Mouse (Mus musculus): Measurements from ENCODE around the gene Sec22a.

The Sec22a gene

DNA sequence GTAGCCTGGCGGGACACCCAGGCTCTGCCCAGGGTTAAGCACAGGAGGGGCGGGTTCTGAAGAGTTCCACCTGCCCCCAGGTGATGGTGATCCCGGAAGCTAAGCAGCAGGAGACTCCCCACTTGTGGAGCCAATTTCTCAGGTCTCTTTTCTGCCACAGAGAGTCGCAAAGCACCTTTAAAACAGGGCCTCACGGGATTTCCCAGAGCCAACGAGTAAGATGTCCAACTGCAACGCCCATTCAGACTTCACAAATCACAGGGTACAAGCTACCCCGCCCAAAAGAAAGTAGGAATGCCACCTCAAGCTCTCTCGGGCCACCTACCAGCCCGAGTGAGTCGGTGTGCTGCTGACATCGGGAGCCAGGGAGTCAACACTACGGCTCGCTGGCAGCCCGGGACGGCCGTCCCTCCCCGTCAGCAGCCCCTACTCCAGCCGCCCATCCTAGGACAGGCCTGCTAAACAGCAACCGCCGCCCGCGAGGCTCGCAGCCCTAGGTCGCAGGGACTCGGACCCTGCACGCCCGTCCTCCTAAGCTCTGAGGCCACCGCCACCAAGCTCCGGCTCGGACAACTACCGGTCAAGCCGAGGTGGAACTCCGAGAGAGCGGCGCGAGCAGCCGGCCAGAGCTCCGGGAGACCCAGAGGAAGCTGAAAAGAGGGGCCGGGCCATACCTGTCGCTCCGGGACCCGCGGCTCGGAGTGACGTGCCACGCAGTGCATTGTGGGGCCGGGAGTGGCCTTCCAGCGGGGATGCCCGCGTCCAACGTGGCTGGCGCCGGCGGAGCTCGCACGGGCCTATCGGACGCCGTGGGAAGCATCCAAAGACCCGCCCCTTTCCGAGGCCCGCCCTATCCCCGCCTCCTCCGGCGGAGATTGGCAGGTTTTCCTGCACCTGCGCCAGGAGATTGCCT, at the start of gene Sec22a:
Sec22a (minus strand) TSS at position 769 of the 913 bp plus-strand sequence.
- DNase-seq: peak; percentile 96 to 97

DNA sequence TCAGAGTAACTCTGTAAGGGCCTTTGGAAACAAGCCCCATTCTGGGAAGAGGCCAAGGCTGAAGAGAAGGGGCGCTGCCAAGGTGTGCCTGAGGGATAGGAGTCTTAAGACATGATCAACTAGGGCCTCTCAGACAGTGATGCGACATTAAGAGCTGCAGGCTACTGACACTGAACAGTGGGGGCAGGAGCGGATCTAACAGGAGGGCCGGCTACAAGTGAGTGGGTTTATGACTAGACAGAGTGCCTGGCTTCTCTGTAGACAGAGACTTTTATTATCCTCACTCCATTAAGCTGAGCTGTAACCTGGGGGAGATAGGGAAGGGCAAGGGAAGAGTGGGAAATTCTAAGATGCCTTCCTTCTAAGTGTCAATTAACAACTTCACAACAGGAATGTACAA, 43.0 kb upstream of the Sec22a start:
- DNase-seq: no peak

DNA sequence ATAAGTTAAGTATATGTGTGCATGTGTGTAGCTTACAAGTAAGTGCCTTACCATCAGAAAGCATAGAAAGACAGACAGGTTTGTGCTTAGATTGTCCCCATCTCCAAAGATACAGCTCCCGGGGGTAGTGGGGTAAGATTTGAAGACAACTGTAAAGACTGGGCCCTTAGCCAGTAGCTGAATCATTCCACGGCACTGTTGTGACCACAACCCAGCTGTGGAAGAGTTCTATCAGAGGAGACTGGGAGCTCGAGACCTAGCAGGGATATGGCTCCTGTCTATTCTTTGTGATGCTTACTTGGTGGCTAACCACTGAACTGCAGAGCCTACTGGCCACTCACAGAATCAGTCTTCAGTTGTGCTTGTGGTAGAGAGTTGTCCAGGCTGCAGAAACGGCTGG, 42.4 kb upstream of the Sec22a start:
- DNase-seq: no peak

DNA sequence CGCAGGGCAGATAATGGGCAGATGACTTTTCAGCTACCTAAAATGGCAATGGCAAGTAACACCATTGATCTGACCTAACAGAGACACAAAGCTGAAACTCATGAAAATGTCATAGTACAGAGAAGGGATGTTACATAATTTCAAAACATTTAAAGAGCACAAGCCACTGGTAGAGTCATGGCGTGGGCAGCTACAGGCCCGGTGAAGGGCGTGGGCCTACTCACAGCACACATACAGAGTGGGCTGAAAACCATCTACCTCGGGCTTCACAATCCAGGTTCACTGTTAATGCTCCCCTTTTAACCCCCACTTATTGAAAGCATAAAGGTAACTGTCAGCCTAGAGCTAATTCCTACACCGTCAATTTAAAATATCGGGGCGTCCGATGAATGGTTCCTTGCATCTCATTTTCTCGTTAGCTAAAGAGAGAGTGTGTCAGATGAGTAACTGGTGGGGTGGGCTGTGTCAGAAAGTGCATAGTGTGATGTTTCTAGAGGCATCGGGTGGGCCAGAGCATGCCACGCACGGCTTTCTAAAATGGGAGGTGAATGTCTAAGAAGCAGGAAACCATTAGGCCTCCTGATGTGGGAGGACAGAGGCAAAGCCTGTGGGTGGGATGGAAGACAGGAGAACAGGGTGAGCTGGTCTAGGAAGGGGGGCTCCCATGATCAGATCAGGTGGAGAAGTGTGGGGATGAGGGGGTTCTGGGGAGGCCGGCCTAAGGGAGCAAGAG, 41.8 kb upstream of the Sec22a start:
- no peak for DNase-seq

DNA sequence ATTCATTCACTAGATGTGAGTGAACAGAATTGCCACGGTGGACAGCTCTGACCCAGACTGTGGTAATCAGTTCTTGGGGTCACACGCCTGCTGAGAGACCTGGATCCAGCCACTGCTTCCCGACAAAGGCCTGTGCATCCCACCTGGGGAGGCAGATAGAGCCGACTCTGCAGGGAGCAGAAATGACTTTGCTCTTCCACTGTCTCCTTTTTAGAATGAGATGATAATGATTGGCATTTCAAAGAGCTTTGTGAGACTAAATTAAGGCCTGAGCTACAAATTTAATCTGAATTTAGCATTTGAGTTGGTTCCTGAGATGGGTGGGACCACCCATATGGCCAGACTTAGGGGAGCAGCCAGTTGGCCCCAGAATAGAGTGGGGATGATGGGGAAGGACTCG, 41.1 kb upstream of the Sec22a start:
- DNase-seq: no peak

DNA sequence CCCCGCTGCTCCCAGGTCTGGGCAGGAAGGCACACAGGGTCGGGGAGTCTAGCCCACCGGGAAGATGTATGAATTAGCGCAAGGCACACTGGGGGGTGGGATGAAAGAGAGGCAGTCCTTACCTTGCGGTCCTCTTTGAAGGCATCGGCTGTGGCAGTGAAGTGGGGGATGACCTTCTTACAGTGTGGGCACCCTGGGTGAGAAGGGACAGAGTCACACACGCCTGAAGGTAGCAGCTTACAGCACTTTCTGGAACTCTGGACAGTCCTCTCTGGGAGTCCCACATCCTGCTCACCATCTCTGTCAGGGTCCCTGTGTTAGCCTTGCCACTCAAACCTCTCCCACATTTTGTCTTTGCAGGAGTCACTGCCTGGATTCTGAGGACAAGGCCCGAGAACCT, 40.2 kb upstream of the Sec22a start:
- no peak for DNase-seq

DNA sequence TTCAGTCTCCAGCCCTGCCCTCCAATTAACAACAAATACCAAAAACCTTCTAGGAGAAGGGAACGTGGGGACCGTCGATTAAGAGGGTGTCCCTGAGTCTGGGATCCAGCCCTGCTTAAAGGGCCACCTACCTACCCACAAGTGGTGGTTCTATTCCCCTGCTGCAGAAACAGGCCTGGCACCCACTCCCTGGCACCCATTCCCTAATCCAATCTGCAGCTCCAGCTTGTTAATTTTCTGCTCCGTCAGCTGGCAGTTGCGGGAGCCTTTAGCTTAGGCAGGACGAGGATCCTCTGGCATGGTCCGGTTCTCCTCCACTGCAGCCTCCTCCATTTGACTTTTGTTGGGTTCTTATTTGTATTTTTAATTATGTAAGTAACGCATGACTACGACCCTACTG, 39.6 kb upstream of the Sec22a start:
- DNase-seq: no peak

DNA sequence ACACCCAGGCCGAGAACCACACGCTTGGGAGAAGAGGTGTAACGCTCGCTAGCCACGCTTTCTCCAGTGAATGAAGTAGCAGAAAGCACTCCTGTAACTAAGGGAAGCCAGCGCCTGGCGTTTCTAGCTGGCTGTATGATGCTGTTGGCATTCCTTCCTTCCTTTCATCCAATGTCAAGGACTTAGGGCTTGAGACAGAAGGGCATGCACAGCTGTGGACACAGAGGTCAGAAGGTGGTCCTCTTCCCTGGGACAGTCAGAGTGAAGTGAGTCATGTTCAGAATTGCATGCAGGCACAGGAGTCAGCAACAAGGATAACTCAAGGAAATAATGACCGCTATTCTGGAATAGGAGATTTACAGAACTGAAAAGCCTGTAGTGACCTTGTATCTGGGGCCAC, 29.1 kb upstream of the Sec22a start:
- no peak for DNase-seq

DNA sequence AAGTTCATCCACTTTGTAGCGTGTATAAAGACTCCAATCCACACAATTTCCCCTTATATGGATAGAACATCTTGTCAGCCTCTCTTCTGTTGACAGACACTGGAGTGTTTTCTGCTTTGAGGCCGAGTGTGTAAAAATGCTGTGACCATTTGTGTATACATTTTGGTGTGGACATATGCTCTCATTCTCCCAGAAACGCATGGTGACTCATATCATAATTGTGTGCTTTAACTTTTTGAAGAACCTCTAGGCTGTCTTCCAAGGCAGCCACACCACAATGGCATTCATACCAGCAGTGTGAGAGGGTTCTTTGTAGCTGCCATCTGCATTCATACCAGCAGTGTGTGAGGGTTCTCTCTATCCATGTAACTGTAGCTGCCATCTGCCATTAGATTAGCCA, 21.9 kb upstream of the Sec22a start:
- no peak for DNase-seq

DNA sequence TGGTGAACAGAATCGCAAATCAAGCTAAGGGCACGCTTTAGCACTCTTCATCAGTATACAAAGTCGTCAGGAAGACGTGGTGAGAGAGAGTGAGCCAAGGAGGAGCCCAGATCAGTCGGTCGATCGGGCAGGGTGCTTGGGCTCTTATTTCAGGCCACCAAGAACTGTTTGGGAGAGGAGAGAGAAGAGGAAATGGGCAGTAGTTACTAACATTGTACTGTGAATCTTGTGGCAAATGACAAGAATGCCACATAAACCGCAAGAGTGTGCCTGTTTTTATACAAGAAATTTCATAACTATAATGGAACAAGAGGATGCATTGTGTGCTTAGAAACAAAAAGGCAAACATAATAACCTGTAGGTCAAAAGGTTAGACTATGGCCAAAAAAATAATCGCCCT, 16.3 kb upstream of the Sec22a start:
- DNase-seq: no peak

DNA sequence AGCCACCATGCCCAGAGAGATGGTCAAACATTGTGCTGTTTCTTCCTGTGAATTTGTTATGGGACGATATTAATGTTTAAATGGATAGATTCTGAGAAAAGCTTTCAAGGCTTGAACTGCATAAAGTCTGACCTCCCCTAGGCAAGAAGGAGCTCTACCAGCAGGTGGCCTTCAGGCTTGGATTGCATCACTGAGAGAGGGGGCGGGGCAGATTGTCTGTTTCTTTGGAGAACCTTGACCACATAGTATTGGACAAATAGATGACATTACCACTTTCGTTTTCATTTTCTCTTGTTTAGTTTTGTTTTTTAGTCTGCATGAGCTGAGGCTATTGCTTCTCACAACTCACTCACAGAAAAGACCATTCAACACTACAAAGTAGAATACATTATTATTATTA, 15.6 kb upstream of the Sec22a start:
- DNase-seq: peak; percentile 26 to 47

DNA sequence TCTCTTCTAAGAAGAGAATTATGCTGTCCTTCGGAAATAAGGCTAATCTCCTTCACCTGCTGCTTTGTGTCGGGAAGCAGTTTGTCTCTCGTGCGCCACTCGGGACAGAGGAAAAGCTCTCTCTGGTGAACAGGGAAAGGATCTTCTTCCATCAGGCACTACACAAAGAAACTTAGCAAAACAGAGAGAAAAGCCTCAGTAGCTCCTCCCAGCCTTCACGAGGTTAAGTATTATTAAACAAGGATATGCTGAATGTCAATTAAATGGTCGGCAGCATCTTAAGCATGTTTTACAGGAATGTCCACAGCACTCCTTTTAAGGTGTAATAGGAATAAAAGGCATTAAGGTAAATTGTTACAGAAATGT, 328 bp upstream of the Sec22a start:
- no peak for DNase-seq

DNA sequence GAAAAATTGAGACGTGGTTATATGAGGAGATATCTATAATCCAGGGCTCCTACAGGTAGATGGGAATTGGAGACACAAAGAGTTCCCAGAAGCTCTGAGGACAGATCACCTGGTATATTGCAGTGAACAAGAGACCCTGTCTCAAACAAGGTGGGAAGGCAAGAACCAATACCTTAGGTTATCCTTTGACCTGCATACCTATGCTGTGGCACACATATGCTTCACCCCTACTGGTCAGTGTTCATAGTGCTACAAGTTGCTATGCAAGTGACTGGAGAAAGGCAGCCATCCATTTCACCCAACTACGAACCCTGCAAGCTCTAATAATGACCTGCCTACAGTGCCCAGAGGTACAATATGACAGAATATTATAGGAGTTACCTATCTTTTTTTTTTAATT, 1.5 kb downstream of the Sec22a start:
- no peak for DNase-seq

DNA sequence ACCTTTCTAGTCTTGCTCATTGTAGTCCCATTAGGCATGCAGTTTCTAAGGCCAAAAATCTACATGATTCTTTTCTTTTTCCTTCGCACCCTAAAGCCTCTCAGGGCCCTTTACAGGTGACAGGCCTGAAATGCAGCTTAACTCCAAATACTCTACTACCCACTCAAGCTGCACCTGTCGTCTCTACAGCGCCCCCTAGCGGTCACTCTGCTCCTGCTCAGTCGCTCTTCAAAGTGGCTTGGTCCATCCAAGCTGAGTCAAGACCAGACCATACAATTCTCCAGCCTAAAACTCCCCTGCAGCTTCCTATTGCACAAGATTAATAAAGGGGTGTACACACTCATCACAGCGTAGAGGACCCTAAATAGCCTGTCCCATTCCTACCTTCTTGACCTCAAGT, 3.1 kb downstream of the Sec22a start:
- DNase-seq: peak; percentile 72 to 75

DNA sequence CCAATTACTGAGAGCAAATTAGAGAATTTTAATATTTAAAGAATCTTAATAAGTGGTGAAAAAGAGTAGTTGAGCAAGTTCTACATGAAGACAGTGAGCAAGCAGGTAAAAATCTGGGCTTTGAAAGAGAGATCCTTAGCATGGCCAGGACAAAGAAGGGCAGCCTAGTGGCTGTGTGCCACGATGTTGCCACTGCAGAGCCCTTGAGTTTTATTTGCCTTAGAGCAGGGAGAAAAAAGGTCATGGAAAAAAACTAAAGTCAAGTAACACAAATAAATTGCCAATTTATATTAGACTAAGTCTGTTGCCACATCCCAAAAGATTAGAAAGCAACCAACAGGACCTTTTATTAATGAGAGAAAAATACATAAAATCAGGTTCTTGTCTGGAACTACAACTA, 6.3 kb downstream of the Sec22a start:
- no peak for DNase-seq

DNA sequence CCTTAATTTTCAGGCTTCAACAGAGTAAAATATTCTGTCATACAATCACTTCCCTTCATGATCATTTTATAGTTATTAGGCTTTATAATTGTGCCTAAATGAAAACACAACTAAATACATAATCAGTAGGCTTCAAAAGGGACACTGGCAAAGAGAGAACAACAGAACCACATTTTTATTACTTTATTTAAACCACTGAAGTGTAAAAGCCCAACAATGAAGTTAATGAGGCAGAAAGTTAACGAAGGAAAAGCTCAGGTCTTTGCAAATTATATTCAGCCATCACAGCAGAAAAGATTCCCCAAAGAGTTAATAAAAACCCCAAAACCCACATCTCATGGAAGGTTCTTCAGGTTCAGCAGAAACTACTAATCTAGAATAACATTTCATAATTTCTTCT, 33.3 kb downstream of the Sec22a start:
- DNase-seq: no peak

DNA sequence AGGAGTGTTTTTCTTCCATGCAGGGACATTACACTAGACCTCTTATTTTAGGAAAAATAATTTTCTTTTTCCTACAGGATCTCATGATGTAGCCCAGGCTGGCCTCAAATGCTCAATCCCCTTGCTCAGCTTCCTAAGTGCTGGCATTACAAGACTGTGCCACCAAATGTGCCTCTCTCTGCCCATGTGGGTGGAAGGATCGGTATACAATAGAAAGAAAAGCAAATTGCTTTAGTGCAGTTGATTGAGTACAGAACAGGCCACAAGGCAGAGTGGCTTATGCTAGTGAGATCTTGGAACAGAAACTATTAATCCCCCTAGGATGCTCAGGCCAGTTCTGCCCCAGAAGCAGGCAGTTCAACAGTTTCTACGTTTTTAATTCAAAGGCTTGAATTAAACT, 43.9 kb downstream of the Sec22a start:
- no peak for DNase-seq

DNA sequence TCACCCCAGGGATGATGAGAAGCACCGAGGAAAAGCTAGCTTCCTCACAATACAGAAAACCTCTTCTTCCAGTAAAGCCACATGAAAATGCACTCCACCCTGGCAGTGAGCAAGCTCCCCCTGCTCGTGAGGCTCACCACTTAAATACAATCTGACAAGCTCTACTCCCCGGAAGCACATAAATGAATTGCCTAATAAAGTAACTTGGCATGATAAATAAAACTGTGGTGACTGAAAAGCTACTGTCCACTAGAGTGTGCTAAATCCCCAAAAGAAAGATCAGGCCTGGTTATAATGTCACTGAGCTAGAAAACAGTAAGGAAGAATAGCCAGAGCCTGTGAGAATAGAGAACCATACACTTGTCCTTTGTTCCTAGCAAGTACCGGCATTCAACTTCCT, 44.4 kb downstream of the Sec22a start:
- DNase-seq: peak; percentile 11 to 14

DNA sequence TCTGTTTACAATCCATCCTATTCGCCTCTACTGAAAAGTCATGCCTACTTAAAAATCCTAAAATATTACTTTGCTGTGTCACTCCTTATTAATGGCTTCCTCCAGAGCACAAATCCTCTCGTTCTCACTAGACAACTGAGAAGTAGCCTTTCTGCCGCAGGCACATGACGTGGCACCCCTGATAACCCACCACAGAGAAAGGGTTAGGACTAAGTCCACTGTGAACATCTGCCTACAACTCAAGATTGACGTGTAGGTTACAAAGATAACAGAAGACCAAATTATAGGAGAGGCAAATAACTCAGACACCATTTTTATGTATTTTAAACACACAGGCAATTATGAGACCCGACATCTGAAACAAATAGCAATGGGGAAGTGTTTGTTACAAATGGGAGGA, 45.3 kb downstream of the Sec22a start:
- DNase-seq: no peak

DNA sequence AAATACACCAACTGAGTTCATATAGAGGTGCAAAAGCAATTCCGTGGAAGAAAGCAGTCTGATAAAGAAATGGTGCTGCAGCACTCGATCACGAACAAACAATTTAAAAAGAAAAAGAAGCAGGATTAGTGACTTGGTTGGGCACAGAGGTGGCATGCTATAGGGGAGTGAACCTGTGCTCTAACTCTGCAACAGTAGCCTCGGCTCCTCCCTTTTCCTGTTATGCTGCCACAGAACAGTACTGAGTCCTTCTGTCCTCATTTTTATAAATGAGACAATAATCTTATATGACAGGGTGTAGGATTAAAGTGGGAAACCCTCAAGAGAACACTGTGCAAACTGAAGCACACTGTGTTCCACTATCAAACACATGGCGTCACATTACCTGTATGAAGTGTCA, 46.3 kb downstream of the Sec22a start:
- DNase-seq: no peak

DNA sequence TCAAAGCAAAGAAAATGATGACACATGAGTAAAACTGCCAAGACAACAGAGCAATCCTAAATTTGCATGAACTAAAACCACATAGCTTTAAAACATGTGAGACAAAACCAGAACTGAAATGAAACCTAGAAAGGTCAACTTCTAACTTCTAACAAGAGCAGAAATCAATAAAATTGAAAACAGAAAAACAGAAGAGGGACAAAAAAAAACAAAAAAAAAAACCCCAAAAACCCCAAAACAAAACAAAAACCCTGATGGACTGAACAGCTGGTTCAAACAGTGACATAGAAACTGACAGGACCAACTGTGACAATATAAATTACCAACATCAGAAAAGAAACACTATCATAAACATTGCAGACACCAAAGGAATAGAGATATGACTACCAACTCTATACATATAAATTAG, 46.9 kb downstream of the Sec22a start:
- DNase-seq: no peak

DNA sequence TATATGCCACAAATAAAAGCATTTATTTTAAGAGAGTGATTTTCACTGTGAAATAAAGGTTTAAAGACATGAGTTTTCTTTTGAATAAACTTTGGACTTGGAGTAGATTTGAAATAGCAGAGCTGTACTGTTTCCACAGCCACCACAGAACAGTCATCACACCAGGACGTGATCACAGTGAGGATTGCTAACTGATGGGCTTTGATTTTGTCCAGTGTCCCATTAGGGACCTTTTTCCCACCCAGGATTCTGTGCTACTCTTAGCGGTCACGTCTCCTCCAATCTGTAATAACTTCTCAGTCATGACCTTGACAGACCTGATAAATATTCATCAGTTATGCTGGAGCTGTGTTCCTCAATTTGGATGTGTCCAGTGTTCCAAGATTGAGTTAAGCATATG, 48.2 kb downstream of the Sec22a start:
- no peak for DNase-seq

DNA sequence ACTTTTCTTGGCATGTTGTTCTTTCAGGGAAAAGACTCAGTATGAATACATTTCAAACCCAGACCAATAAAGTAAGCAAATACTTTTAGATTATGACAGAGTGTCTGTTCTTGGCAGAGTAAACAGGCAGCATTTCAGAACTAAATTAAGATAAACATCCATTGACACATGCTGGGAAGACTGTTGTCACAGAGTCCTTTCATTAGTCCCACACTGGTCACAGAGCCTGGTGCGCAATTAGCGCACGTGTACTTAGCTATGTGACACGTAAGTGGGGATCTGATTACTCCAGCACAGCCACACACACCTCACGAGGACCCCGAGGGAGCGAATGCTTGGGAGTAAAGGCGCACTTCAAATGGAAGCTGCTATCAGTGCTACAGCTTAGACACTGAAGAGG, 52.1 kb downstream of the Sec22a start:
- DNase-seq: no peak

DNA sequence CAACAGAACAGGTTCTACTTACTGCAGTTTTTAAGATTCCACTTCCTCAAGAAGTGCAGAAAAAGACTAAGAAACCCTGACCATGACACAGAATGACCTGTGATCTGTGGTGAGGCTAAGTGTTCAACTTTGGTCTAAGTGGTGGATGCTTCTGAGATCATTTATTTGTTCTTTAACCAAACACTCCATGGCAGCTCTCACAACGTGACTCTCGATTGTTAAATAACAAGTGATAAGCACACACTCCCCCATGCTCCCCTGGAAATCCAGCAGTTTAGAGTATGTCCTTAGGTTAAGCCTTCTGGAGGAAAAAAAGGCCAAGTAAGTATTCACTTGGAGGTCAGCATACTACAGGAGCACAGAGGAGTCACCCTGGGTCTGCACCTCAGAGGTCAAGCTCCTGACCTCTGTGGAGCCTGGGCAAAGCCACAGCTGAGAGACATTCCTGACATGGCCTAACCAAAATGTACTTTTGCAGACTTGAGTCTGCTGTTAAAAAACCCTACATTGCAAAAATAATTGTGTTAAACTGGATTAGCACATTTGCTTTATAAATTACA, 53.1 kb downstream of the Sec22a start:
- no peak for DNase-seq
